Mouse (Mus musculus): ENCODE measurements around the gene Ccdc115. TPM values are rescaled to one million over a fixed set of nuclear protein-coding genes. Genes with fewer than 3 reads are reported as not detected.

Ccdc115 gene
- polyA plus RNA-seq, 1 experiment, result 15.6 TPM

- H3K9me3 ChIP-seq (replicated peaks; ENCODE audit: control insufficient read depth, insufficient read depth, low read length, poor library complexity, severe bottlenecking), result peaks cover 11% of the 10 kb centered on the region
- peak overlapping the region; percentile 100 for H3K4me3 ChIP-seq (ENCODE audit: low read depth, low read length)
- H3K9ac ChIP-seq (ENCODE audit: low read depth, poor library complexity, severe bottlenecking), result peak overlapping the region; percentile 78
- H3K27ac ChIP-seq (ENCODE audit: insufficient read depth, low read length), result peak overlapping the region; percentile 47
- TF ChIP-seq EP300 (IDR thresholded peaks at IDR 0.05; ENCODE audit: insufficient read depth, low read depth, low read length), result no peak
- no peak for TF ChIP-seq POLR2A (IDR thresholded peaks at IDR 0.05; ENCODE audit: insufficient read depth, low read length)
- TF ChIP-seq CTCF (IDR thresholded peaks at IDR 0.05; ENCODE audit: low read depth, low read length), result no peak
- no peaks in the 10 kb centered on the region for H3K4me1 ChIP-seq (ENCODE audit: control insufficient read depth, insufficient read depth, low read length)
- no peaks in the 10 kb centered on the region for H3K27me3 ChIP-seq (ENCODE audit: control insufficient read depth, insufficient read depth, low read length, poor library complexity, severe bottlenecking)
- H3K36me3 ChIP-seq (ENCODE audit: control insufficient read depth, insufficient read depth, low read length, poor library complexity, severe bottlenecking), result no peaks in the 10 kb centered on the region
These were observed 3.9 kb downstream of the Ccdc115 start for GRCm38 (mm10) chr1:34435371-34436120.

GRCm38 (mm10) chr1:34434660-34435160, 4.8 kb downstream of the Ccdc115 start:
- no peaks in the 10 kb centered on the region for H3K27me3 ChIP-seq (ENCODE audit: control insufficient read depth, insufficient read depth, low read length, poor library complexity, severe bottlenecking)
- H3K9me3 ChIP-seq (replicated peaks; ENCODE audit: control insufficient read depth, insufficient read depth, low read length, poor library complexity, severe bottlenecking), result peaks cover 19% of the 10 kb centered on the region
- H3K9ac ChIP-seq (ENCODE audit: low read depth, poor library complexity, severe bottlenecking), result peak overlapping the region; percentile 78
- H3K36me3 ChIP-seq (ENCODE audit: control insufficient read depth, insufficient read depth, low read length, poor library complexity, severe bottlenecking), result no peaks in the 10 kb centered on the region
- H3K4me1 ChIP-seq (ENCODE audit: control insufficient read depth, insufficient read depth, low read length), result no peaks in the 10 kb centered on the region
- no peak for TF ChIP-seq POLR2A (IDR thresholded peaks at IDR 0.05; ENCODE audit: insufficient read depth, low read length)
- no peak for TF ChIP-seq CTCF (IDR thresholded peaks at IDR 0.05; ENCODE audit: low read depth, low read length)
- TF ChIP-seq EP300 (IDR thresholded peaks at IDR 0.05; ENCODE audit: insufficient read depth, low read depth, low read length), result 0 out of 2 replicates have a peak, but pooled peaks have one; percentile 24
- peak overlapping the region; percentile 47; the same call in 1 of the 2 replicates for H3K27ac ChIP-seq (ENCODE audit: insufficient read depth, low read length)
- H3K4me3 ChIP-seq (ENCODE audit: low read depth, low read length), result peak overlapping the region; percentile 100

GRCm38 (mm10) chr1:34433891-34434521, 5.5 kb downstream of the Ccdc115 start:
- Histone ChIP-seq H3K27ac (ENCODE audit: insufficient read depth, low read length) (0 out of 2 replicates have a peak overlapping the region, but pooled peaks have one; percentile 46), H3K4me1 (ENCODE audit: control insufficient read depth, insufficient read depth, low read length) (no peaks in the 10 kb centered on the region), H3K9ac (ENCODE audit: low read depth, poor library complexity, severe bottlenecking) (peak overlapping the region; percentile 78), H3K4me3 (ENCODE audit: low read depth, low read length) (peak overlapping the region; percentile 75), H3K36me3 (ENCODE audit: control insufficient read depth, insufficient read depth, low read length, poor library complexity, severe bottlenecking) (no peaks in the 10 kb centered on the region), H3K9me3 (replicated peaks; ENCODE audit: control insufficient read depth, insufficient read depth, low read length, poor library complexity, severe bottlenecking) (peaks cover 24% of the 10 kb centered on the region), H3K27me3 (ENCODE audit: control insufficient read depth, insufficient read depth, low read length, poor library complexity, severe bottlenecking) (no peaks in the 10 kb centered on the region)
- TF ChIP-seq CTCF (IDR thresholded peaks at IDR 0.05; ENCODE audit: low read depth, low read length) (no peak), EP300 (IDR thresholded peaks at IDR 0.05; ENCODE audit: insufficient read depth, low read depth, low read length) (no peak), POLR2A (IDR thresholded peaks at IDR 0.05; ENCODE audit: insufficient read depth, low read length) (no peak)

GRCm38 (mm10) chr1:34432776-34433481, 6.5 kb downstream of the Ccdc115 start:
- Histone ChIP-seq H3K4me1 (ENCODE audit: control insufficient read depth, insufficient read depth, low read length) (no peaks in the 10 kb centered on the region), H3K4me3 (ENCODE audit: low read depth, low read length) (peak overlapping the region; percentile 70), H3K27me3 (ENCODE audit: control insufficient read depth, insufficient read depth, low read length, poor library complexity, severe bottlenecking) (no peaks in the 10 kb centered on the region), H3K27ac (ENCODE audit: insufficient read depth, low read length) (peak overlapping the region; percentile 59), H3K9me3 (replicated peaks; ENCODE audit: control insufficient read depth, insufficient read depth, low read length, poor library complexity, severe bottlenecking) (peaks cover 24% of the 10 kb centered on the region), H3K9ac (ENCODE audit: low read depth, poor library complexity, severe bottlenecking) (peak overlapping the region; percentile 78), H3K36me3 (ENCODE audit: control insufficient read depth, insufficient read depth, low read length, poor library complexity, severe bottlenecking) (no peaks in the 10 kb centered on the region)
- TF ChIP-seq POLR2A (IDR thresholded peaks at IDR 0.05; ENCODE audit: insufficient read depth, low read length), result no peak
- TF ChIP-seq EP300 (IDR thresholded peaks at IDR 0.05; ENCODE audit: insufficient read depth, low read depth, low read length), result 0 out of 2 replicates have a peak, but pooled peaks have one; percentile 23

- TF ChIP-seq EP300 (IDR thresholded peaks at IDR 0.05; ENCODE audit: insufficient read depth, low read depth, low read length) (no peak), CTCF (IDR thresholded peaks at IDR 0.05; ENCODE audit: low read depth, low read length) (no peak), POLR2A (IDR thresholded peaks at IDR 0.05; ENCODE audit: insufficient read depth, low read length) (no peak)
- Histone ChIP-seq H3K27ac (ENCODE audit: insufficient read depth, low read length) (no peak overlapping the region), H3K4me1 (ENCODE audit: control insufficient read depth, insufficient read depth, low read length) (no peaks in the 10 kb centered on the region), H3K9ac (ENCODE audit: low read depth, poor library complexity, severe bottlenecking) (peak overlapping the region; percentile 78), H3K36me3 (ENCODE audit: control insufficient read depth, insufficient read depth, low read length, poor library complexity, severe bottlenecking) (no peaks in the 10 kb centered on the region), H3K27me3 (ENCODE audit: control insufficient read depth, insufficient read depth, low read length, poor library complexity, severe bottlenecking) (no peaks in the 10 kb centered on the region), H3K4me3 (ENCODE audit: low read depth, low read length) (peak overlapping the region; percentile 33), H3K9me3 (replicated peaks; ENCODE audit: control insufficient read depth, insufficient read depth, low read length, poor library complexity, severe bottlenecking) (peaks cover 24% of the 10 kb centered on the region)
These were observed 7.1 kb downstream of the Ccdc115 start for GRCm38 (mm10) chr1:34432411-34432775.

All from ES-Bruce4 (cell line).